Mouse (Mus musculus): Measurements from ENCODE around the gene Ccdc51. TPM values are rescaled to one million over a fixed set of nuclear protein-coding genes. Genes with fewer than 3 reads are reported as not detected.

The Ccdc51 gene
- polyA plus RNA-seq, 1 experiment from 2014 or later, result 14.0 TPM

GRCm38 (mm10) chr9:109060184-109060897, 22.0 kb upstream of the Ccdc51 start:
- ATAC-seq (ENCODE audit: low FRiP score, low TSS enrichment), result no peak
- WGBS, result 93% methylated on average over 16 of the region's 16 CpGs

GRCm38 (mm10) chr9:109060898-109061295, 21.4 kb upstream of the Ccdc51 start:
- Histone ChIP-seq H3K27me3 (ENCODE audit: control insufficient read depth, insufficient read depth, low read length) (no peaks in the 10 kb centered on the region), H3K36me3 (ENCODE audit: control insufficient read depth, insufficient read depth, low read length) (peaks cover 73% of the 10 kb centered on the region), H3K9me3 (ENCODE audit: control insufficient read depth, low read length) (no peaks in the 10 kb centered on the region), H3K27ac (replicated peaks; ENCODE audit: low read depth, low read length) (no peak overlapping the region), H3K9ac (replicated peaks; ENCODE audit: low read length) (no peak overlapping the region), H3K4me2 (ENCODE audit: low read length) (no peak overlapping the region), H3K4me3 (replicated peaks; ENCODE audit: low read depth, low read length) (no peak overlapping the region), H3K4me1 (ENCODE audit: control insufficient read depth, insufficient read depth, low read length) (peaks cover 8% of the 10 kb centered on the region)
- ATAC-seq (ENCODE audit: low FRiP score, low TSS enrichment) (no peak), DNase-seq (no peak)
- WGBS, result 92% methylated on average over 5 of the region's 5 CpGs

More at GRCm38 (mm10) chr9:109060184-109060897, 22.0 kb upstream of the Ccdc51 start:
- Histone ChIP-seq H3K27me3 (ENCODE audit: control insufficient read depth, insufficient read depth, low read length) (no peaks in the 10 kb centered on the region), H3K4me3 (replicated peaks; ENCODE audit: low read depth, low read length) (no peak overlapping the region), H3K36me3 (ENCODE audit: control insufficient read depth, insufficient read depth, low read length) (peaks cover 68% of the 10 kb centered on the region), H3K9ac (replicated peaks; ENCODE audit: low read length) (0 out of 2 replicates have a peak overlapping the region, but pooled peaks have one; percentile 23), H3K27ac (replicated peaks; ENCODE audit: low read depth, low read length) (peak overlapping the region; percentile 86; the same call in 1 of the 2 replicates), H3K4me1 (ENCODE audit: control insufficient read depth, insufficient read depth, low read length) (peaks cover 10% of the 10 kb centered on the region), H3K4me2 (ENCODE audit: low read length) (no peak overlapping the region), H3K9me3 (ENCODE audit: control insufficient read depth, low read length) (no peaks in the 10 kb centered on the region)
- no peak for DNase-seq

DNA sequence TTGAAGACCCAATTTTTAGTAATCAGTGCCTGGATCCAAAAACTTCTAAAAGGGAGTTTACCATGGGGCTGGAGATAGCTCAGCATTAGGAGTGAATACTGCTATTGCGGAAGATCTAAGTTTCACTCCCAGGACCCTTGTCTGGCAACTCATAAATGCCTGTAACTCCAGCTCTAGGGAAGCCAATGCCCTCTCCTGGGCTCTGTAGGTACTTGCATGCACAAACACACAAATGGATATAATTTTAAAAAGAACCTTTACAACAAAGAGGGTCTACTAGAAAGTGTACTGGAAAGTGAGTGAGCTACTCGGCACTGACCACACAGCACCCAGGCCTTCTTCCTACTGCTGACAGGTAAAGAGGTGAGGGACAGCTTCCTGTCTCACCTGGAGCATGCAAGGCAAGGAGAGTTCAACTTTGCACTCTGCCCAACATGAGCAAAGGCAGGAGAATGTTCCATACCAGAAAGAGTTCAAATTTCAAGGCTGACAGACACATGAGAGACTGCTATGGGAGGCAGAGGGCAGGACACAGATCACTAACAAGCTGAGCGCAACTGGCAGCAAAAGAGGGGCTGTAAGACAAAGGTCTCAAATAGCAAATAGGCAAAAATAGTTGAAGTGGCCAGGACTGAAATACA, 14.1 kb upstream of the Ccdc51 start:
- 97% methylated on average over 3 of the region's 3 CpGs for WGBS
- Histone ChIP-seq H3K36me3 (ENCODE audit: control insufficient read depth, insufficient read depth, low read length) (peaks cover 83% of the 10 kb centered on the region), H3K9ac (replicated peaks; ENCODE audit: low read length) (no peak overlapping the region)

DNA sequence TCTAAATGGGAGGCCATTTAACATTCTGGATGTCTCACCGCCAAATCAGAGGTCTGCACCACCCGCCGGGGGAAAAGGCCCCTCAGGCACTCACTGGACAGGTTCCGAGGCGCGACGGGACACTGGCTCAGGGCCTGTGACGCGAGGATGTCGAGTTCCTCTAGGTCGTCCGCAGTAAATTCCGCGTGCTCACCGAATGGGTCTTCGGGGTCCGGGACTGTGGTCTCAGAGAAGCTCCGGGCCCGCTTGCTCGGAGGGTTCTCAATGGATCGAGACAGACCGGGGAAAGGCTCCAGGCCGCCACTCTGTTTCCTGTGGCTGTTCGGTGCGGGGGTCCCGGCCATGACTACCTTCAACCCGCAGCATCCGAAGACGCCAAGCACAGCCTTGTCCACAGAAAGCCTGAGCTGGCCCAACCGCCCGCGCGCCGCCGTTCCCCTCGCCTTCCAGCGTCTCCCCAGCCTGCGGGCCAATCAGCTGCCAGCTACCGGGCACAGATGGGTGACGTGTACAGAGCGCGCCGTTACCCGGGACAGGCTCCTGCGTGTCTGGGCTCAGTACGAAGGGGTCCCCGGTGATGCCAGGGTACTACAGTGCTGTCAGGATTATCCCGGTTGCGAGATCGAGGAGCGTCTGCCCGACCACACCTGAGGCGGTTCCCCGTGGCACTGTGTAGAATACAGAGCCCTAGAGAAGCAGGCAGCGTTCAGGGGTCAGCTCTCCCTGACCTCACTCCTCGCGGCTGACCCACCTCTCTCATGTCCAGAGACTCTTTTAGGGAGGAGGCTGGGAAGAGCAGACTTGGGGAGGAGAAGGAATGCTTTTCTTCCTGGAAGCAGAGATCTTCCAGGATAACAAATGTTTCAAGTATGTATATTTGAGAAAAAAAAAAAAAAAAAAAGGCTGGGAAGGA, 8.4 kb upstream of the Ccdc51 start, which contains the start of gene Atrip:
TSS of gene Atrip (minus strand) at position 464 of the 913 bp plus-strand sequence.
- Histone ChIP-seq H3K27ac (replicated peaks; ENCODE audit: low read depth, low read length) (peak within 1 kb of the TSS; percentile 83), H3K4me3 (replicated peaks; ENCODE audit: low read depth, low read length) (peak within 1 kb of the TSS; percentile 87), H3K9ac (replicated peaks; ENCODE audit: low read length) (peak within 1 kb of the TSS; percentile 86), H3K9me3 (ENCODE audit: control insufficient read depth, low read length) (no peaks in the 10 kb centered on the region), H3K4me1 (ENCODE audit: control insufficient read depth, insufficient read depth, low read length) (peaks cover 22% of the 10 kb centered on the region), H3K27me3 (ENCODE audit: control insufficient read depth, insufficient read depth, low read length) (no peaks in the 10 kb centered on the region), H3K4me2 (ENCODE audit: low read length) (peak within 1 kb of the TSS; percentile 96), H3K36me3 (ENCODE audit: control insufficient read depth, insufficient read depth, low read length) (peaks cover 32% of the 10 kb centered on the region)
- under 1% methylated on average over 57 of the region's 57 CpGs for WGBS
- peak; percentile 99 for ATAC-seq (ENCODE audit: low FRiP score, low TSS enrichment)
- DNase-seq, result peak; percentile 96

More for the DNA sequence above, 14.1 kb upstream of the Ccdc51 start:
- peaks cover 13% of the 10 kb centered on the region for H3K4me1 ChIP-seq (ENCODE audit: control insufficient read depth, insufficient read depth, low read length)
- ATAC-seq (ENCODE audit: low FRiP score, low TSS enrichment) (no peak), DNase-seq (no peak)
- no peaks in the 10 kb centered on the region for H3K9me3 ChIP-seq (ENCODE audit: control insufficient read depth, low read length)
- H3K4me2 ChIP-seq (ENCODE audit: low read length), result no peak overlapping the region
- no peak overlapping the region for H3K27ac ChIP-seq (replicated peaks; ENCODE audit: low read depth, low read length)
- no peak overlapping the region for H3K4me3 ChIP-seq (replicated peaks; ENCODE audit: low read depth, low read length)
- no peaks in the 10 kb centered on the region for H3K27me3 ChIP-seq (ENCODE audit: control insufficient read depth, insufficient read depth, low read length)

- no peak for DNase-seq
- ATAC-seq (ENCODE audit: low FRiP score, low TSS enrichment), result no peak
- H3K4me1 ChIP-seq (ENCODE audit: control insufficient read depth, insufficient read depth, low read length), result peaks cover 15% of the 10 kb centered on the region
- H3K9ac ChIP-seq (replicated peaks; ENCODE audit: low read length), result no peak overlapping the region
- H3K9me3 ChIP-seq (ENCODE audit: control insufficient read depth, low read length), result no peaks in the 10 kb centered on the region
- peaks cover 12% of the 10 kb centered on the region; the same call in 1 of the 2 replicates for H3K36me3 ChIP-seq (ENCODE audit: control insufficient read depth, insufficient read depth, low read length)
- no peak overlapping the region for H3K4me3 ChIP-seq (replicated peaks; ENCODE audit: low read depth, low read length)
- no peaks in the 10 kb centered on the region for H3K27me3 ChIP-seq (ENCODE audit: control insufficient read depth, insufficient read depth, low read length)
- no peak overlapping the region for H3K4me2 ChIP-seq (ENCODE audit: low read length)
- 98% methylated on average over 3 of the region's 3 CpGs for WGBS
- H3K27ac ChIP-seq (replicated peaks; ENCODE audit: low read depth, low read length), result no peak overlapping the region
Measured at GRCm38 (mm10) chr9:109080516-109080915, 1.8 kb upstream of the Ccdc51 start.

- peak overlapping the region; percentile 80 for H3K4me3 ChIP-seq (replicated peaks; ENCODE audit: low read depth, low read length)
- peak overlapping the region; percentile 89 for H3K4me2 ChIP-seq (ENCODE audit: low read length)
- no peaks in the 10 kb centered on the region for H3K27me3 ChIP-seq (ENCODE audit: control insufficient read depth, insufficient read depth, low read length)
- H3K4me1 ChIP-seq (ENCODE audit: control insufficient read depth, insufficient read depth, low read length), result peaks cover 15% of the 10 kb centered on the region
- 7% methylated on average over 11 of the region's 11 CpGs for WGBS
- H3K36me3 ChIP-seq (ENCODE audit: control insufficient read depth, insufficient read depth, low read length), result peaks cover 12% of the 10 kb centered on the region; the same call in 1 of the 2 replicates
- H3K9me3 ChIP-seq (ENCODE audit: control insufficient read depth, low read length), result no peaks in the 10 kb centered on the region
- peak overlapping the region; percentile 86 for H3K9ac ChIP-seq (replicated peaks; ENCODE audit: low read length)
- peak overlapping the region; percentile 66; the same call in 1 of the 2 replicates for H3K27ac ChIP-seq (replicated peaks; ENCODE audit: low read depth, low read length)
- DNase-seq, result no peak
- 0 out of 2 replicates have a peak, but pooled peaks have one; percentile 19 for ATAC-seq (ENCODE audit: low FRiP score, low TSS enrichment)
Measured at GRCm38 (mm10) chr9:109081749-109082123, 557 bp upstream of the Ccdc51 start.

- no peak overlapping the region for H3K27ac ChIP-seq (replicated peaks; ENCODE audit: low read depth, low read length)
- H3K4me2 ChIP-seq (ENCODE audit: low read length), result no peak overlapping the region
- H3K4me3 ChIP-seq (replicated peaks; ENCODE audit: low read depth, low read length), result no peak overlapping the region
- peaks cover 4% of the 10 kb centered on the region for H3K36me3 ChIP-seq (ENCODE audit: control insufficient read depth, insufficient read depth, low read length)
- ATAC-seq (ENCODE audit: low FRiP score, low TSS enrichment) (no peak), DNase-seq (peak; percentile 71)
- H3K9me3 ChIP-seq (ENCODE audit: control insufficient read depth, low read length), result no peaks in the 10 kb centered on the region
- H3K9ac ChIP-seq (replicated peaks; ENCODE audit: low read length), result no peak overlapping the region
- 17% methylated on average over 2 of the region's 2 CpGs for WGBS
- peaks cover 15% of the 10 kb centered on the region for H3K4me1 ChIP-seq (ENCODE audit: control insufficient read depth, insufficient read depth, low read length)
- no peaks in the 10 kb centered on the region for H3K27me3 ChIP-seq (ENCODE audit: control insufficient read depth, insufficient read depth, low read length)
Measured at GRCm38 (mm10) chr9:109084922-109085321, 2.6 kb downstream of the Ccdc51 start.

DNA sequence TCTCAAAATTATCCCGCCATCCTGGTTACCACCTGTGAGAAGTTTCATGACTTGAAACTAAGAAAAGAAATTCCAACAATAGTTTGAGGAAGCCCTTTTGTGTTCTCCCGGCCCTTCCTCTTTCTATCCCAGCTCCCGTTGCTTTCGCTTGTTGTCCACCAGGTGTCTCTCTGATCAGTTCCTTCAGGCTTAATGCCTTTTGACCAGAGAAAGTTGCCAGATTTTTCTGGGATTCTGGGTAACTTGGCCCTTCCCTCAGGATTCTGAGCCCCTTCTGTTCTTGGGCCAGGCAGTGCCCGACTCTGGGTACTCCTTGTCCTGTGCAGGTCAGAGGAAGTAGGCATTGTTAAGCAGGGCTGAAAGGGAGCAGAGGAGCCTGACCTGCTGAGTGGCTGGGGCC, 5.7 kb downstream of the Ccdc51 start:
- Histone ChIP-seq H3K9me3 (ENCODE audit: control insufficient read depth, low read length) (no peaks in the 10 kb centered on the region), H3K9ac (replicated peaks; ENCODE audit: low read length) (peak overlapping the region; percentile 1; the same call in 1 of the 2 replicates), H3K4me3 (replicated peaks; ENCODE audit: low read depth, low read length) (no peak overlapping the region), H3K27ac (replicated peaks; ENCODE audit: low read depth, low read length) (no peak overlapping the region), H3K36me3 (ENCODE audit: control insufficient read depth, insufficient read depth, low read length) (peaks cover 27% of the 10 kb centered on the region), H3K27me3 (ENCODE audit: control insufficient read depth, insufficient read depth, low read length) (no peaks in the 10 kb centered on the region), H3K4me2 (ENCODE audit: low read length) (no peak overlapping the region), H3K4me1 (ENCODE audit: control insufficient read depth, insufficient read depth, low read length) (peaks cover 5% of the 10 kb centered on the region)
- ATAC-seq (ENCODE audit: low FRiP score, low TSS enrichment), result no peak
- DNase-seq, result peak; percentile 80
- WGBS, result 6% methylated on average over 5 of the region's 5 CpGs
